Mouse (Mus musculus) intestine, embryonic 16.5 days (tissue): ENCODE results near the gene Vps13a. TPM values are rescaled to one million over a fixed set of nuclear protein-coding genes. Genes with fewer than 3 reads are reported as not detected.
A peak's percentile ranks its signal among the peaks of the same experiment; 100 is the strongest.
"Not testable (repeated sequence)": the region's sequence is repeated elsewhere in the genome, so short reads cannot be mapped to it uniquely, and the experiment has no call there.

Experiments used
- ATAC-seq: fragments of 200-750 bp; cut with Nextera tagmentation; 2 replicates; pipeline ENCODE4 v1.8.0; 2017; ENCODE audit warnings: moderate TSS enrichment, moderate library complexity
- H3K27ac ChIP-seq: fragments of 300-500 bp; sonication (generic); 2 replicates; pipeline ENCODE4 v1.5.1; 2014; ENCODE audit warnings: mild to moderate bottlenecking, low read length
- H3K27me3 ChIP-seq: fragments of 300-500 bp; sonication (generic); replicated peaks from 2 replicates; pipeline ENCODE4 v1.6.1; 2014; ENCODE audit warnings: low read length, control low read depth, mixed read lengths; ENCODE audit not compliant: control insufficient read depth, insufficient read depth
- H3K36me3 ChIP-seq: fragments of 300-500 bp; sonication (generic); 2 replicates; pipeline ENCODE4 v1.6.1; 2014; ENCODE audit warnings: low read length, control low read depth; ENCODE audit not compliant: control insufficient read depth, insufficient read depth
- H3K4me1 ChIP-seq: fragments of 300-500 bp; sonication (generic); 2 replicates; pipeline ENCODE4 v1.6.1; 2014; ENCODE audit warnings: low read length, control low read depth, mixed read lengths; ENCODE audit not compliant: control insufficient read depth, insufficient read depth
- H3K4me2 ChIP-seq: fragments of 300-500 bp; sonication (generic); 2 replicates; pipeline ENCODE4 v1.6.1; 2014; ENCODE audit warnings: low read depth, low read length, control low read depth
- H3K4me3 ChIP-seq: fragments of 300-500 bp; sonication (generic); 2 replicates; pipeline ENCODE4 v1.5.1; 2014; ENCODE audit warnings: mild to moderate bottlenecking, low read length
- H3K9ac ChIP-seq: fragments of 300-500 bp; sonication (generic); 2 replicates; pipeline ENCODE4 v1.6.1; 2014; ENCODE audit warnings: low read depth, low read length
- H3K9me3 ChIP-seq: fragments of 300-500 bp; sonication (generic); 2 replicates; pipeline ENCODE4 v1.6.1; 2016; ENCODE audit warnings: low read length, control low read depth; ENCODE audit not compliant: control insufficient read depth
- whole genome bisulfite sequencing: fragments of 180-500 bp; shearing (Covaris S2); extraction: QIAGEN DNeasy Blood & Tissue Kit; methylation state at CpG from one replicate; pipeline ENCODE4 v1.1.7; 2014; 5-methylcytosine and 5-hydroxymethylcytosine counted together
- polyA plus RNA-seq: library from polyadenylated mRNA; unstranded; fragments of >200 nt; fragmentation: Nextera tagmentation; extraction: Ambion mirVana; gene quantifications from 2 replicates; pipeline ENCODE4 v1.2.1, GENCODE M21; 2015

The Vps13a gene
- polyA plus RNA-seq, 1 experiment from 2014 or later, result 9.2 TPM

DNA sequence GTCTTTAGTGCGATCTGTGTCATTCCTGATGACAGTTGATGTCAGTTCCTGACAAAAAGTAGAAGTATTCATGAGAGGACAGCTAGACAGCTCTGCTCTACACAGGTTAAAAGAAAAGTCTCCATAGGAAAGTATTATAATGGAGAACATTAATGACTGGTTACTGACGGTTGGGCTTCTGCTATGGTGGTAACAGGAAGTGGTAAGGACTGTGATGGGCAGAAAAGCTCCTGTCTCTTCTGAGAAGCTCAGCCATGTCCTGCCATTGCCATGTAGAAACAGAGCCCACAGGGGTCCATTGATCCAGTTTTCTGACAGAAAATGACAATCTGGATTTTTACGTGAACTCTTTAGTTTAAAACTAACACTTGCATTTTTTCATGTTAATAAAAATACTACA lies 21.4 kb upstream of the Vps13a start:
- H3K9me3 ChIP-seq, result no peaks in the 10 kb centered on the region
- H3K36me3 ChIP-seq, result no peaks in the 10 kb centered on the region
- no peak overlapping the region for H3K4me2 ChIP-seq
- H3K9ac ChIP-seq, result no peak overlapping the region
- H3K4me1 ChIP-seq, result no peaks in the 10 kb centered on the region
- H3K4me3 ChIP-seq, result no peak overlapping the region
- H3K27me3 ChIP-seq, result no peaks in the 10 kb centered on the region
- no peak overlapping the region for H3K27ac ChIP-seq
- ATAC-seq, result no peak
- WGBS, result 75% methylated on average over 3 of the region's 3 CpGs

DNA sequence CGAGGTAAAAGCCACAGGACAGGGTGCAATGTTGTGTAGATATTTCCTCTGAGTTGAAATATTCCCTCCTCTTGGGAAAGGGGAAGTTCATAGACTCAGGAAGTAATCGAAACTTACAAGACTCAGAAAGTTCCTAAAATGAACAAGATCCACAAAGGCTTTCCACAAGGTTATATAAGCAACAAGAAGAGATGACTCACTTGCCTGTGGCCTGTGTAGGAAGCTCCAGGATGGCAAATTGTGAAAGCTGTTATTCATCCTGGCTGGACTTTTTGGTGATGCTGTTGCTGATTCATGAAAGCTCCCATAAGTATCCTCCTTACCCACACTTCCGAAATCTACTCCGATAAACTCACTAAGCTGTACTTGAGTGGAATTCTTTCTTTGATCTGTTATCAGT lies 17.2 kb upstream of the Vps13a start:
- H3K4me2 ChIP-seq, result no peak overlapping the region
- ATAC-seq, result no peak
- no peak overlapping the region for H3K4me3 ChIP-seq
- H3K9me3 ChIP-seq, result no peaks in the 10 kb centered on the region
- no peak overlapping the region for H3K9ac ChIP-seq
- 76% methylated on average over 4 of the region's 4 CpGs for WGBS
- H3K27me3 ChIP-seq, result no peaks in the 10 kb centered on the region
- H3K36me3 ChIP-seq, result no peaks in the 10 kb centered on the region
- H3K4me1 ChIP-seq, result no peaks in the 10 kb centered on the region
- no peak overlapping the region for H3K27ac ChIP-seq

DNA sequence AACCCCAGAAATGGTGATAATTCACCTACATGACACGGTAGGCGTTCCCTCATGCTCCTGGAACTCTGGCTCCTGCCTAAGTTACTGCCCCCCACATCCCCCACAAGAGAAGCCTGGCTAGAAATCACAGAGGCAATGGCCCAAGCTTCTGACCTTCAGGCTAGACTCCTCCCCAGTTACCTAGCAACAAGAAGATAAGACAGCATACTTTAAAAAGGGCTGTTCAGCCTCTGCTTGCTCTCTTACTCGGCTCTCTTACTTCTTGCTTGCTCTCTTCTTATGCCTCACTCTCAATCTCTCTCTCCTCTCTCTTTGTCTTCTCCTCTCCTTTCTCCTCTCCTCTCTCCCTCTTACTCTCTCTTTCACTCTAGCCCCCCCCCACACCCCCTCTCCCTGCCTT lies 13.8 kb upstream of the Vps13a start:
- ATAC-seq, H3K4me1 ChIP-seq, H3K9me3 ChIP-seq, H3K9ac ChIP-seq, H3K36me3 ChIP-seq, H3K4me2 ChIP-seq, H3K27me3 ChIP-seq, H3K27ac ChIP-seq, H3K4me3 ChIP-seq: not testable (repeated sequence)
- 77% methylated on average over 3 of the region's 3 CpGs for WGBS

DNA sequence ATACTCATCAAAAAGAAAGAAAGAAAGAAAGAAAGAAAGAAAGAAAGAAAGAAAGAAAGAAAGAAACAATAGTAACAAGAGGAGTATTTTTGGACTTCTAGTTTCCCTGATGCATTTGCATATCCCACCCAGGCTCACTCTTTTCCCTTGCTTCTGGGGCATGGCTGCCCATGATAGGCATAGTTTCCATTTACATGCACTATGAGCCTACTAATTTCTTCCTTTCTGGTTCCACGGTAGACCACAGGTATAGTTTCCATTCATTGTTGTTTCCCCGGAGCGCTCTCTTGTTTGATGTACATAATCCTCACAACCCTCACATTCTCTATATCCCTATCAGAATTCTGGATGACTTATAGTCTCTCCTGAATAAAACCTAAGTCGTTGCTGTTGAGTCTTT lies 9.2 kb upstream of the Vps13a start:
- no peaks in the 10 kb centered on the region for H3K27me3 ChIP-seq
- H3K9me3 ChIP-seq, result no peaks in the 10 kb centered on the region
- WGBS, result 82% methylated on average over 4 of the region's 4 CpGs
- no peaks in the 10 kb centered on the region for H3K4me1 ChIP-seq
- no peak overlapping the region for H3K4me3 ChIP-seq
- ATAC-seq, result no peak
- H3K27ac ChIP-seq, result no peak overlapping the region
- H3K36me3 ChIP-seq, result no peaks in the 10 kb centered on the region
- no peak overlapping the region for H3K9ac ChIP-seq
- H3K4me2 ChIP-seq, result no peak overlapping the region

DNA sequence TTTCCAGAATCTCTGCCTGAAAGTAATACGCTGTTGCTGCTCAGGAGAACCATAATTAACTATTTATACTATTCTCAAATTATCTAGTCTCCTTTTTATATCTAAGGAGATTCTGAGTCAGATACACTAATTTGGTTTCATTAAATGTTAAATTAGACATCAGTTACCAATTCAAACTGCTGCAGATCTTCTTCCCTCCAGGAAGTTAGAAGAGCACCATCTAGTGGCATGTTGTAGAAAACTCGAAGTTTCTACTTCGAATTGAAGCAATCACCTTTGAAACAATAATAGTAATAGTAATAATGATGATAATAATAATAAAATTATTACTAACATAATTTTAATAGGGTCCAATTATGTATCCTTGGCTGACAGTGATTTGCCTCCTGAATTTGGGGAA lies 4.1 kb upstream of the Vps13a start:
- no peak overlapping the region for H3K4me3 ChIP-seq
- H3K4me2 ChIP-seq, result no peak overlapping the region
- ATAC-seq, result no peak
- no peak overlapping the region for H3K27ac ChIP-seq
- H3K9ac ChIP-seq, result no peak overlapping the region
- H3K27me3 ChIP-seq, result 0 out of 2 replicates have a peak, but pooled peaks cover 2% of the 10 kb centered on the region
- H3K4me1 ChIP-seq, result no peaks in the 10 kb centered on the region
- WGBS, result 19% methylated on average over 3 of the region's 3 CpGs
- H3K36me3 ChIP-seq, result no peaks in the 10 kb centered on the region
- H3K9me3 ChIP-seq, result no peaks in the 10 kb centered on the region

DNA sequence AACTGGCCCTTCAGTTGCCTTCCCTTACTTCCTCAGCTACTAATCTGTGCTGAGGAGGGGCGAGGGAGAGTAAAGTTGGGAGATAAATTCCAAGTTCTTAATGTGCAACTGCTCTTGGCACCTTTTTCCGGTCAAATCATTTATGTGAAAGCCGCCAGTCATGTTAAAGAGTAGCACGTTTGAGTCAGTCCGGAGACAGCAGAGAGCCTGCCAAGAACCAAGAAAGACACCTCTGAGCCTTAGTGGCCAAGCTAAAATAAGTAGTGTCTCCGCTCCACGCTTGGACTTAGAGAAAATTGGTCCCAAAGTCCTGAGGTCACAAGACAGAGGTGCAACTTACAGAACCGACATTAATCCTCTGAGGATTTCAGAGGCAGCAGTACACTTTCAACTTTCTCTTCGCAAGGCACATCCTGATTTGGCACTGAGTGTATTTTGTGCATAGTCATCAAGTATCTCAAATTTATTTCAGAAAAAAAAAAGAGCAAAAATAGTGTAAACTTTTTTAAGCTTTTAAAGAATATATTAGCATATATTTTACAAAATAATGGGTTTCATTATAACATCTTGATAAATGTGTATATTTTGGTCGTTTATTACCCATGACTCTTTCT lies 780 bp upstream of the Vps13a start:
- H3K36me3 ChIP-seq, result no peaks in the 10 kb centered on the region
- no peaks in the 10 kb centered on the region for H3K9me3 ChIP-seq
- H3K4me2 ChIP-seq, result peak overlapping the region; percentile 90
- peak overlapping the region; percentile 72 for H3K4me3 ChIP-seq
- ATAC-seq, result peak; percentile 10
- H3K9ac ChIP-seq, result peak overlapping the region; percentile 65
- H3K27me3 ChIP-seq, result 0 out of 2 replicates have a peak, but pooled peaks cover 2% of the 10 kb centered on the region
- 12% methylated on average over 10 of the region's 10 CpGs for WGBS
- H3K4me1 ChIP-seq, result 0 out of 2 replicates have a peak, but pooled peaks cover 2% of the 10 kb centered on the region
- peak overlapping the region; percentile 48 for H3K27ac ChIP-seq

DNA sequence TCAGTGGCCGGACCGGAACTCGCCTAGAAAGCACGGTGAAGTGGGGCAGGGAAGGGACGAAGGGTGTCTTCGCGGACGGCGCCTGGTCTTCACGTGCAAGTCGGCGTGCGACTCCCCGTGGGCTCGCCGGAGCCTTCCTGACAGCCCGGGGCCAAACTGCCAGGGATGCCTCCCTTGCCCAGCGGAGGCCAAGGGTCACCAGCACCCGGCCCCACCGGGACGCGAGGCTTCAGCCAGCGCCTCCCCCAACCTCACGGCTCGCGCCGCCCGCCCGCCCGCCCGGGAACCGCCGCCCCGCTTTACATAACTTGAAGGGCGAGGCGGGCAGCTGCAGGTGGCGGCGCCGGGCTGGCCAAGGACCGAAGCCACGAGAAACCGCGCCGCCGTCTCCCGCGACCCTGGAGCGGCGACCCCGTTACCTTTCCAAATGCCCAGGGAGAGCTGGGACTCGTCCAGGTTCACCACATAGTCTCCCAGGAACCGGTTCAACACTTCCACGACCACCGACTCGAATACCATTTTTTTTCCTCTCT lies 416 bp downstream of the Vps13a start:
- Histone ChIP-seq H3K4me3 (peak overlapping the region; percentile 72), H3K36me3 (no peaks in the 10 kb centered on the region), H3K4me2 (peak overlapping the region; percentile 83), H3K9ac (peak overlapping the region; percentile 69), H3K27me3 (0 out of 2 replicates have a peak, but pooled peaks cover 2% of the 10 kb centered on the region), H3K9me3 (no peaks in the 10 kb centered on the region), H3K4me1 (0 out of 2 replicates have a peak, but pooled peaks cover 2% of the 10 kb centered on the region), H3K27ac (no peak overlapping the region)
- under 1% methylated on average over 52 of the region's 55 CpGs for WGBS
- peak; percentile 81 for ATAC-seq

DNA sequence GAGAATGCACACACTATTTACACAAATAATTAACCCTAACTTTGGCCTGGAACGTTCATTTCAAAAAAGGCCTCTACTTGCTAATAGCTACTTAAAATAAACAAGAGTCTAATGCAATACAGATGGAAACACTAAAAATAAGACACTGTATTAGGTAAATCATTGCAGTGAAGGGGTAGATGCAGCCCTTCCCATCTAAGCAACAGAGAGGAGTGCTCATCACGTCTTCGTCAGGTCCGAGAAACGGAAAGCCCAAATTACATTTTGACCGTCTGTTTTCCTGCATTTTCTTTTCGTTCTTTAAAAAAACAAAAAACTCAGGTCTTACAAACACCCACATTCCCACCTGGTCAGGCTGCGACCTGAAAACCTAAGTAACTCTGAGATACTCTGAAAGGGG lies 947 bp downstream of the Vps13a start:
- Histone ChIP-seq H3K9me3 (no peaks in the 10 kb centered on the region), H3K4me1 (0 out of 2 replicates have a peak, but pooled peaks cover 2% of the 10 kb centered on the region), H3K36me3 (no peaks in the 10 kb centered on the region), H3K27ac (no peak overlapping the region), H3K4me2 (peak overlapping the region; percentile 83), H3K9ac (peak overlapping the region; percentile 69), H3K27me3 (0 out of 2 replicates have a peak, but pooled peaks cover 2% of the 10 kb centered on the region), H3K4me3 (peak overlapping the region; percentile 72)
- WGBS, result 19% methylated on average over 8 of the region's 8 CpGs
- ATAC-seq, result no peak

DNA sequence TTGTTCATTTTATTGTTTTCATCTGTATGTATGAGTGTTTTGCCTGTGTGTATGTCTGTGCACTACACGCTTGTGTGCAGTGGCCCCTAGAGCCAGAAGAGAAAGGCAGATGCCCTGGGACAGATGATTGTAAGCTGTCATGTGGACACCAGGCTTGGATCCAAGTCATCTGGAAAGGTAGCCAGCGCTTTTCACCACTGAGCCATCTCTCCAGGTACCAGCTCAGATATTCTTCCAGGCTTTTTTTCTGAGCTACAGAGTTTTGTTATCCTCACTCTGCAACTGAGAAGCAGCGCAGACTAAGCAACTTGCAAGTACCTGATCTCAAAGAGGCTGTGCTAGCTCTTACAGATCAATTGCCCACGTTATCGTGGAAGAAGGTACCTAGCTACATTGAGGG lies 1.5 kb downstream of the Vps13a start:
- H3K4me2 ChIP-seq, result no peak overlapping the region
- H3K9ac ChIP-seq, result no peak overlapping the region
- no peak for ATAC-seq
- 0 out of 2 replicates have a peak, but pooled peaks cover 2% of the 10 kb centered on the region for H3K4me1 ChIP-seq
- no peaks in the 10 kb centered on the region for H3K9me3 ChIP-seq
- 0 out of 2 replicates have a peak, but pooled peaks cover 2% of the 10 kb centered on the region for H3K27me3 ChIP-seq
- no peak overlapping the region for H3K27ac ChIP-seq
- H3K4me3 ChIP-seq, result no peak overlapping the region
- H3K36me3 ChIP-seq, result no peaks in the 10 kb centered on the region
- 67% methylated on average over 5 of the region's 5 CpGs for WGBS
